Mouse (Mus musculus): Measurements from ENCODE around the gene Hpse2. TPM values are rescaled to one million over a fixed set of nuclear protein-coding genes. Genes with fewer than 3 reads are reported as not detected.

Gene Hpse2
- polyA plus RNA-seq, 1 experiment from 2014 or later: 3.3 TPM

- Histone ChIP-seq H3K4me3 (ENCODE audit: low read depth, low read length) (no peak overlapping the region), H3K9ac (ENCODE audit: low read depth, low read length) (no peak overlapping the region), H3K27ac (ENCODE audit: low read depth, low read length) (no peak overlapping the region), H3K36me3 (ENCODE audit: control insufficient read depth, insufficient read depth) (no peaks in the 10 kb centered on the region), H3K27me3 (replicated peaks; ENCODE audit: control insufficient read depth, insufficient read depth, low read length) (no peaks in the 10 kb centered on the region), H3K9me3 (ENCODE audit: control insufficient read depth) (no peaks in the 10 kb centered on the region), H3K4me1 (replicated peaks; ENCODE audit: control insufficient read depth, insufficient read depth, low read length) (0 out of 2 replicates have a peak, but pooled peaks cover 2% of the 10 kb centered on the region), H3K4me2 (replicated peaks; ENCODE audit: low read depth) (no peak overlapping the region)
- 71% methylated on average over 7 of the region's 7 CpGs for WGBS
- no peak for ATAC-seq
- TF ChIP-seq CTCF (IDR thresholded peaks at IDR 0.05; ENCODE audit: low read depth): no peak
Measured at GRCm38 (mm10) chr19:43146820-43147219, 241.3 kb downstream of the Hpse2 start.

GRCm38 (mm10) chr19:43141646-43142045 is 246.5 kb downstream of the Hpse2 start:
- no peaks in the 10 kb centered on the region for H3K9me3 ChIP-seq (ENCODE audit: control insufficient read depth)
- ATAC-seq: no peak
- TF ChIP-seq CTCF (IDR thresholded peaks at IDR 0.05; ENCODE audit: low read depth): no peak

GRCm38 (mm10) chr19:43109796-43110195 is 278.4 kb downstream of the Hpse2 start:
- WGBS: 69% methylated on average over 4 of the region's 4 CpGs
- Histone ChIP-seq H3K36me3 (ENCODE audit: control insufficient read depth, insufficient read depth) (no peaks in the 10 kb centered on the region), H3K27me3 (replicated peaks; ENCODE audit: control insufficient read depth, insufficient read depth, low read length) (no peaks in the 10 kb centered on the region), H3K4me2 (replicated peaks; ENCODE audit: low read depth) (no peak overlapping the region), H3K4me1 (replicated peaks; ENCODE audit: control insufficient read depth, insufficient read depth, low read length) (no peaks in the 10 kb centered on the region), H3K27ac (ENCODE audit: low read depth, low read length) (no peak overlapping the region), H3K4me3 (ENCODE audit: low read depth, low read length) (no peak overlapping the region), H3K9me3 (ENCODE audit: control insufficient read depth) (no peaks in the 10 kb centered on the region), H3K9ac (ENCODE audit: low read depth, low read length) (no peak overlapping the region)
- ATAC-seq: no peak
- no peak for TF ChIP-seq CTCF (IDR thresholded peaks at IDR 0.05; ENCODE audit: low read depth)

More at GRCm38 (mm10) chr19:43141646-43142045, 246.5 kb downstream of the Hpse2 start:
- 64% methylated on average over 3 of the region's 3 CpGs for WGBS
- H3K9ac ChIP-seq (ENCODE audit: low read depth, low read length): no peak overlapping the region
- no peak overlapping the region for H3K4me2 ChIP-seq (replicated peaks; ENCODE audit: low read depth)
- H3K36me3 ChIP-seq (ENCODE audit: control insufficient read depth, insufficient read depth): no peaks in the 10 kb centered on the region
- no peak overlapping the region for H3K4me3 ChIP-seq (ENCODE audit: low read depth, low read length)
- no peak overlapping the region for H3K27ac ChIP-seq (ENCODE audit: low read depth, low read length)
- no peaks in the 10 kb centered on the region for H3K4me1 ChIP-seq (replicated peaks; ENCODE audit: control insufficient read depth, insufficient read depth, low read length)
- no peaks in the 10 kb centered on the region for H3K27me3 ChIP-seq (replicated peaks; ENCODE audit: control insufficient read depth, insufficient read depth, low read length)

- Histone ChIP-seq H3K9ac (ENCODE audit: low read depth, low read length) (no peak overlapping the region), H3K4me3 (ENCODE audit: low read depth, low read length) (no peak overlapping the region), H3K9me3 (ENCODE audit: control insufficient read depth) (no peaks in the 10 kb centered on the region), H3K27me3 (replicated peaks; ENCODE audit: control insufficient read depth, insufficient read depth, low read length) (no peaks in the 10 kb centered on the region), H3K27ac (ENCODE audit: low read depth, low read length) (no peak overlapping the region), H3K36me3 (ENCODE audit: control insufficient read depth, insufficient read depth) (no peaks in the 10 kb centered on the region), H3K4me1 (replicated peaks; ENCODE audit: control insufficient read depth, insufficient read depth, low read length) (no peaks in the 10 kb centered on the region), H3K4me2 (replicated peaks; ENCODE audit: low read depth) (no peak overlapping the region)
- TF ChIP-seq CTCF (IDR thresholded peaks at IDR 0.05; ENCODE audit: low read depth): no peak
- WGBS: 82% methylated on average over 2 of the region's 2 CpGs
- no peak for ATAC-seq
Measured at GRCm38 (mm10) chr19:43096915-43097314, 291.2 kb downstream of the Hpse2 start.

- no peak for TF ChIP-seq CTCF (IDR thresholded peaks at IDR 0.05; ENCODE audit: low read depth)
Measured at GRCm38 (mm10) chr19:43087216-43087615, 300.9 kb downstream of the Hpse2 start.

GRCm38 (mm10) chr19:43064155-43064554 is 324.0 kb downstream of the Hpse2 start:
- Histone ChIP-seq H3K9me3 (ENCODE audit: control insufficient read depth) (no peaks in the 10 kb centered on the region), H3K27me3 (replicated peaks; ENCODE audit: control insufficient read depth, insufficient read depth, low read length) (no peaks in the 10 kb centered on the region), H3K36me3 (ENCODE audit: control insufficient read depth, insufficient read depth) (no peaks in the 10 kb centered on the region), H3K27ac (ENCODE audit: low read depth, low read length) (no peak overlapping the region), H3K4me2 (replicated peaks; ENCODE audit: low read depth) (no peak overlapping the region), H3K9ac (ENCODE audit: low read depth, low read length) (no peak overlapping the region), H3K4me3 (ENCODE audit: low read depth, low read length) (no peak overlapping the region), H3K4me1 (replicated peaks; ENCODE audit: control insufficient read depth, insufficient read depth, low read length) (no peaks in the 10 kb centered on the region)
- ATAC-seq: no peak
- 55% methylated on average over 2 of the region's 2 CpGs for WGBS
- no peak for TF ChIP-seq CTCF (IDR thresholded peaks at IDR 0.05; ENCODE audit: low read depth)

More at GRCm38 (mm10) chr19:43087216-43087615, 300.9 kb downstream of the Hpse2 start:
- whole genome bisulfite sequencing: 77% methylated on average over 3 of the region's 3 CpGs
- no peak for ATAC-seq
- Histone ChIP-seq H3K4me3 (ENCODE audit: low read depth, low read length) (no peak overlapping the region), H3K4me2 (replicated peaks; ENCODE audit: low read depth) (no peak overlapping the region), H3K9ac (ENCODE audit: low read depth, low read length) (no peak overlapping the region), H3K4me1 (replicated peaks; ENCODE audit: control insufficient read depth, insufficient read depth, low read length) (no peaks in the 10 kb centered on the region), H3K27me3 (replicated peaks; ENCODE audit: control insufficient read depth, insufficient read depth, low read length) (no peaks in the 10 kb centered on the region), H3K9me3 (ENCODE audit: control insufficient read depth) (no peaks in the 10 kb centered on the region), H3K27ac (ENCODE audit: low read depth, low read length) (no peak overlapping the region), H3K36me3 (ENCODE audit: control insufficient read depth, insufficient read depth) (no peaks in the 10 kb centered on the region)

- no peak for ATAC-seq
- Histone ChIP-seq H3K36me3 (ENCODE audit: control insufficient read depth, insufficient read depth) (no peaks in the 10 kb centered on the region), H3K9ac (ENCODE audit: low read depth, low read length) (no peak overlapping the region), H3K9me3 (ENCODE audit: control insufficient read depth) (no peaks in the 10 kb centered on the region), H3K4me2 (replicated peaks; ENCODE audit: low read depth) (no peak overlapping the region), H3K4me3 (ENCODE audit: low read depth, low read length) (no peak overlapping the region), H3K27me3 (replicated peaks; ENCODE audit: control insufficient read depth, insufficient read depth, low read length) (no peaks in the 10 kb centered on the region), H3K27ac (ENCODE audit: low read depth, low read length) (no peak overlapping the region), H3K4me1 (replicated peaks; ENCODE audit: control insufficient read depth, insufficient read depth, low read length) (no peaks in the 10 kb centered on the region)
- TF ChIP-seq CTCF (IDR thresholded peaks at IDR 0.05; ENCODE audit: low read depth): no peak
- 49% methylated on average over 4 of the region's 4 CpGs for WGBS
Measured at GRCm38 (mm10) chr19:43044506-43044905, 343.6 kb downstream of the Hpse2 start.
